Mouse (Mus musculus): ENCODE data around the gene Elf2. TPM values are rescaled to one million over a fixed set of nuclear protein-coding genes. Genes with fewer than 3 reads are reported as not detected.
"Not testable (repeated sequence)": the region's sequence is repeated elsewhere in the genome, so short reads cannot be mapped to it uniquely, and the experiment has no call there.

The Elf2 gene
- polyA plus RNA-seq, 1 experiment from 2014 or later: 50.3 TPM

DNA sequence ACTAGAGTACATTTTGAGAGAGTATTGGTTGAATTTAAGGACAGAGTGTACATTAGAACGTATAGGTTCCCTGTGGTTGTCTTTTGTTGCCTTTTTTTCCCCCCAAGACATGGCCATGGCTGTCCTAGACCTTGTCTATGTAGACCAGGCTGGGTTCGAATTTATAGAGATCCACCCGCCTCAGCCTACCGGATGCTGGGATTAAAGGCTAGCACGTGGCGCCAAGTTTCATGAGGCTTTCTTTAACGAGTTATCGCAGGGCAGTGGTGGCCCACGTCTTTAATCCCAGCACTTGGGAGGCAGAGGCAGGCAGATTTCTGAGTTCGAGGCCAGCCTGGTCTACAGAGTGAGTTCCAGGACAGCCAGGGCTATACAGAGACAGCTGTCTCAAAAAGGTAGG is 114.5 kb downstream of the Elf2 start:
- WGBS: 94% methylated on average over 10 of the region's 10 CpGs

DNA sequence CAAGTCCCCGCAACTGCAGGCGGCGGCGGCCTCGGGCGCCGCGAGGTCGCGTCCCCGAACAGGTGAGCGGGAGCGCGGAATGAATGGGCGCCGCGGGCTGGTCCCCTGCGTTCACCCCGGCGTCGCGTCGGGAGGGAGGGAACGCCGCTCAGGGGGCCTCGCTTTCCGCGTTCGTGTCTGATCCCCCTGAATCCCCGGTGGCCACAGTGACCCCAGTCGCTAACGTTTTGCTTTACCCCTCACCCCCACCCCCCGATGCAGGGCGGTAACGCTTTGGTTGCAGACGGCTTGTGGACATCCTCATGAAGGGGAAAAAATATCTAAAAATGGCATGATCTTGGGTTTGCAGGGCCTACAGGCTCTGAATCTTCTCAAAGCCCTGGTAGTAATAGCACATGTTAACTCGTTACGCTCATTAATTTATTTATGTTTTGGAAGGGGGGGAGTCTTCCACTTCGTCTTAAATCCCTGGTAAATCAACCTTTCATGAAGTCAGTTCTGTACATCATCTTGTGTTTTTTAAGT is 115.2 kb downstream of the Elf2 start:
- Histone ChIP-seq H3K9me3 (no peaks in the 10 kb centered on the region), H3K4me2 (replicated peaks) (peak overlapping the region; percentile 74), H3K9ac (replicated peaks) (peak overlapping the region; percentile 93), H3K27me3 (no peaks in the 10 kb centered on the region), H3K4me1 (replicated peaks) (peaks cover 30% of the 10 kb centered on the region), H3K36me3 (no peaks in the 10 kb centered on the region), H3K27ac (peak overlapping the region; percentile 96), H3K4me3 (replicated peaks) (peak overlapping the region; percentile 90)
- WGBS: 1% methylated on average over 39 of the region's 39 CpGs
- ATAC-seq: no peak

More for the DNA sequence above, 114.5 kb downstream of the Elf2 start:
- no peak for ATAC-seq
- Histone ChIP-seq H3K27ac (no peak overlapping the region), H3K27me3 (no peaks in the 10 kb centered on the region), H3K4me3 (replicated peaks) (peak overlapping the region; percentile 90), H3K4me1 (replicated peaks) (peaks cover 30% of the 10 kb centered on the region), H3K36me3 (no peaks in the 10 kb centered on the region), H3K4me2 (replicated peaks) (peak overlapping the region; percentile 74), H3K9ac (replicated peaks) (no peak overlapping the region; the same call in 1 of the 2 replicates), H3K9me3 (no peaks in the 10 kb centered on the region)

DNA sequence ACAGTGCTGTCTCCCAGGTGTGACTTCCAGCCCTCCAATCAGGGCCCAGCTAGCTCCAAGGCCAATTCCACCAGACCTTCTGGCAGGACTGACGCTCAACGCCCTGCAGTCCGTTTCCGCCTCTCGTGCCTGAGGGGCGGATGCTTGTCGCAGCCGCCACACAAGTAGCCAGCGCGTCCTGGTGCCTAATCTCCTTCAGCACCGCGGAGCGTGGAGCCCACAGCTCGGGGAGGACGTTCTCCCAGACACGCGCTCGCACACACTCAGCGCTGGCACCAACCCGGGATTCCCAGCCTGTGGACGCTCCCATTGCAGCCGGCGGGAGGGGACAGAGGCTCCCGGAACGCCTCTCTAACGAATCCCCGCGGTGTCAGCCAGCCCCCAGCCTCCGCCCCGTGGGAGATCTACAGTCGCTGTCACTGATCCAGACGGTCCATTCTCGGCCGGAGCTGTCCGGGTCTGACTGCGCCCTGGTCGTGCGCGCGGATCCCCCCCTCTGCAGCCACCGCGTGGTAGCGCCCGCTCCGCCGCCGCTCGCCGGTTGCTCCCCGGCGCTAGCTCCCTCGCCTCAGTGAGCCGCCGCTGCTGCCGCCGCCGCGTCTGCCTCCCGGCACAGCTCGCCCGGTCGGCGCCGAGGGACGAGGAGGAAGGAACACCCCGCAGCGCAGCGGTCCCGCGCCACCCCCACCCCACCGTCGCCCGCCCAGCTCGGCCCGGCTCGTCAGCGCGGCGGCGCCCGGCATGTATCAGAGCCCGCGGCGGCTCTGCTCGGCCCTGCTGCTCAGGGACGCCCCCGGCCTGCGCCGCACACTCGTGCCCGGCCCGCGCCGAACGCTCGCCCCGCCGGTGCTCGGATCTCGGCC is 115.9 kb downstream of the Elf2 start, which contains the start of gene Noct:
Noct (plus strand) TSS at position 85 of the 863 bp plus-strand sequence.
- H3K27me3 ChIP-seq: no peaks in the 10 kb centered on the region
- H3K27ac ChIP-seq: peak within 1 kb of the TSS; percentile 96
- H3K4me1 ChIP-seq (replicated peaks): peaks cover 30% of the 10 kb centered on the region
- no peaks in the 10 kb centered on the region for H3K9me3 ChIP-seq
- whole genome bisulfite sequencing: under 1% methylated on average over 95 of the region's 100 CpGs
- H3K4me2 ChIP-seq (replicated peaks): peak within 1 kb of the TSS; percentile 74
- H3K36me3 ChIP-seq: no peaks in the 10 kb centered on the region
- peak within 1 kb of the TSS; percentile 90 for H3K4me3 ChIP-seq (replicated peaks)
- H3K9ac ChIP-seq (replicated peaks): peak within 1 kb of the TSS; percentile 93
- peak; percentile 95 for ATAC-seq

DNA sequence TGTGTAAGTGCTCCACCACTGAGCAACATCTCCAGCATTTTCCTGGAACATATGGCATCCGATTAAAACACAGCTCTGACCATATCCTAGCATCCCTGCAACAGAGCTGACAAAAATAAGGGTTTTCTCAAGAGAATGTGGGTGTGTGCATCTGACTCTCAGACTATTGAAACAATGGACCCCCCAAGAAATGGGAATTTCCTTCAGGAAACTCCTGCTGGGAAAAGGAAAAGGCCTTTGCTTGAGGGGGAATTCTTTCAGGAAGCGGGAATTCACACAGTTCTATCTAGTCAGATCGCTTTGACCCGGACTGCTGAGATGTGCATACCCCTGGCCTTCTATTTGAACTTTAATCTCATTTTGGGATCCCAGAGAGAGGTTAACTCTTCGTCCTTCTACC is 116.9 kb downstream of the Elf2 start:
- Histone ChIP-seq H3K4me1 (replicated peaks) (peaks cover 28% of the 10 kb centered on the region), H3K27me3 (no peaks in the 10 kb centered on the region), H3K9ac (replicated peaks) (peak overlapping the region; percentile 93; the same call in 1 of the 2 replicates), H3K36me3 (no peaks in the 10 kb centered on the region), H3K4me2 (replicated peaks) (peak overlapping the region; percentile 74), H3K27ac (peak overlapping the region; percentile 96), H3K4me3 (replicated peaks) (peak overlapping the region; percentile 90), H3K9me3 (no peaks in the 10 kb centered on the region)
- ATAC-seq: no peak
- 17% methylated on average over 5 of the region's 5 CpGs for WGBS

DNA sequence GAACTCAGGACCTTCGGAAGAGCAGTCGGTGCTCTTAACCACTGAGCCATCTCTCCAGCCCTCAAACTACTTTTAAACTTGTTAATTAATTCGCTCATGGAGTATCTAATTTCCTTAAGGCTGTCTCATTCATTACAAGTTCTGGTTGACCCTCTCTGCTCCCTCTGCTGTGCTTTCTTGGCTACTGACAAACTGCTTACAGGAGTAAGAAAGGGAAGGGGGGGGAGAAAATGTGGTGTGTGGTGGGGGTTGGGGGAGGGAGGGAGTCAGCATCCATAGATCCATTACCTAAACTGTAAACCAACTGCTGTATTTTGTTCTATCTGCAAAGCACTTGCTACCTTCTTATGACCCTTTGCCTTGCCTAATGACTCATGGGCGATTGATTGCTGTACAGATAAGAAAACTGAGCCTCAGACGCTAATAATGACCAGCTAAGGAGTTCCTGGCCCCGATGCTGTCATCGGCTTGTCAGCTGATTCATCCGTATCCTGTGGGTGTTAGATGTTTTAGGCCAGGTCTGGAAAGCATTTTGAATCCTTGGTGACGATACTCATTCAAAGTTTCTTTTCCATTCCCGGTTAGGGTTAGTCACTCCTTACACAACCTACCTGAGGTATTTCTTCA is 117.5 kb downstream of the Elf2 start:
- Histone ChIP-seq H3K4me2 (replicated peaks) (no peak overlapping the region), H3K9me3 (no peaks in the 10 kb centered on the region), H3K9ac (replicated peaks) (no peak overlapping the region), H3K27ac (no peak overlapping the region), H3K36me3 (no peaks in the 10 kb centered on the region), H3K4me3 (replicated peaks) (no peak overlapping the region), H3K4me1 (replicated peaks) (peaks cover 28% of the 10 kb centered on the region), H3K27me3 (no peaks in the 10 kb centered on the region)
- no peak for ATAC-seq
- 68% methylated on average over 10 of the region's 10 CpGs for WGBS

DNA sequence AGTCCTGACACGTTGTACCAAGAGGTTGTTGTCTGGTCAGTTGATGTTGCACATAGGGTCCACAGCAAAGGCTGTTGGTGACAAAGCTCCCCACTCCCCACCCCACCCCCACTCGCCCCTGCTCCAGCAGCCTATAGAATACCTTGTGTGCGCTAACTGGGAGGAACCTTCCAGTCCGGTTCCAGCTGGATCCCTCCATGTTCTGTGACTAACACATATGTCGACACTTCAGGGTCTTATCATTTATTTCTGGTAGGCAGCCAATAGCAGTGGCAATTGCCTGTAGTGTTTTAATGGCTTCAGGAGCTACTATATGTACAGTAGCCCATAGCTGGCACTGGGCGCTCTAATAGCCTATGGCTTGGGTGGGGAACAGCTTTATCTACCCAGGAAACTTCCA is 118.2 kb downstream of the Elf2 start:
- Histone ChIP-seq H3K9me3 (no peaks in the 10 kb centered on the region), H3K9ac (replicated peaks) (no peak overlapping the region), H3K4me3 (replicated peaks) (no peak overlapping the region), H3K27ac (no peak overlapping the region), H3K27me3 (no peaks in the 10 kb centered on the region), H3K36me3 (no peaks in the 10 kb centered on the region), H3K4me2 (replicated peaks) (no peak overlapping the region), H3K4me1 (replicated peaks) (peaks cover 27% of the 10 kb centered on the region)
- WGBS: 87% methylated on average over 6 of the region's 6 CpGs
- ATAC-seq: no peak

DNA sequence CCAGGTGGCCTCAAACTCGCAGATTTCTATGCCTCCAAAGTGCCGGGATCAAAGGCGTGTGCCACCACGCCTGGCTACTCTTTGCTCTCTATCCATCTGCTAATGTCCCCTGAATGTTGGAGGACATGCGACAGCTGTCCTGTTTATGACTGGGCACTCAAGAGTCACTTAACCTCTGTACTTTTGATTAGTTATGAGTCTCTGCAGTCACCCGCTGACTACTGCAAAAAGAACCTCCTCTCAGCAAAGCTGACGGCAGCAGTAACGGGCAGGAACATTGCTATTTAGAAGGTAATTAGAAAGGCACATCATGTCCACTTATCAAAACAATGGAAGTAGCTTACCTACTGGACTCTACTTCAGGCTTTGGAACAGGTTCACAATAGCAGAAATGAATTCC is 118.6 kb downstream of the Elf2 start:
- Histone ChIP-seq H3K4me3 (replicated peaks) (no peak overlapping the region), H3K9me3 (no peaks in the 10 kb centered on the region), H3K4me2 (replicated peaks) (no peak overlapping the region), H3K9ac (replicated peaks) (no peak overlapping the region), H3K27ac (no peak overlapping the region), H3K36me3 (no peaks in the 10 kb centered on the region), H3K27me3 (no peaks in the 10 kb centered on the region), H3K4me1 (replicated peaks) (peaks cover 23% of the 10 kb centered on the region)
- WGBS: 80% methylated on average over 8 of the region's 8 CpGs
- ATAC-seq: no peak

DNA sequence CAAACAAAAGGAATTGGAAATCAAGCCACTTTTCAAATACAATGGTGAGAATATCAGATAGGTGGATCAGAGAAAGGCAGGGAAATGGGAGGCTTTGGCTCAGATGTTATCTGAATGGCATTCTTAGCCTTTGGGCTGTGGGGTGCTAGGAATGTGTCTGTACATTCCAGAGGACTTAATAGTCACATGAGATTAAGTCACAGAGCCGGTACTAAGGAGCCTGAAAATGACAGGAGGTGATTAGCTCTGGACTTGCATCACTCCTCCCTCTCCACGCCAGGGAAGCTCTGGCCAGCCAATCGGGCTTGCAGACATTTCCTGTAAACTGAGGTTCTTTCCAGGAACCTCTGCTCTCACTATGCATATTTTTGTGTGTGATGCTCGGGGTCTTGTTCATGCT is 119.6 kb downstream of the Elf2 start:
- no peak overlapping the region for H3K4me2 ChIP-seq (replicated peaks)
- no peak overlapping the region for H3K9ac ChIP-seq (replicated peaks)
- WGBS: 48% methylated on average over 4 of the region's 4 CpGs
- no peak overlapping the region for H3K27ac ChIP-seq
- H3K9me3 ChIP-seq: no peaks in the 10 kb centered on the region
- peaks cover 15% of the 10 kb centered on the region for H3K4me1 ChIP-seq (replicated peaks)
- no peak for ATAC-seq
- no peaks in the 10 kb centered on the region for H3K36me3 ChIP-seq
- H3K4me3 ChIP-seq (replicated peaks): no peak overlapping the region
- no peaks in the 10 kb centered on the region for H3K27me3 ChIP-seq

DNA sequence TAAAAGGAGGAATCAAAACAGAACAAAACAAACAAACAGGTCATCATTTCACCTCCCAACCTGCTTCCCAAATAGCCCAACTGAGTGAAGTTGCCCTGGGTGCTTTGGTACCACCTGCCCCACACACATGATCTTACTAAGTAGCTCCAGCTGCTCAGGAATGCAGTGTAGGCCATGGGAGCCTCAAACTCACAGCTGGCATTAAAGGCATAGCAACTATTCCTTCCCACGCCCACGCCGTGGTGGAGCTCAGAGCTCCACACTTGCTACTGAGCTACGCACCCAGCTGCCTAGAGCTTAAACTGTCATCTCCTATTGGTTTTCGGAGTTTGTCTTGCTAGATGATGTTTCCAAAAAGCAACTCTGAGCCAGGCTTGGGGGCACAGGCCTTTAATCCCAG is 121.2 kb downstream of the Elf2 start:
- no peak overlapping the region for H3K27ac ChIP-seq
- WGBS: 92% methylated on average over 5 of the region's 5 CpGs
- peaks cover 10% of the 10 kb centered on the region for H3K4me1 ChIP-seq (replicated peaks)
- no peak overlapping the region for H3K4me3 ChIP-seq (replicated peaks)
- H3K9ac ChIP-seq (replicated peaks): no peak overlapping the region
- H3K4me2 ChIP-seq (replicated peaks): no peak overlapping the region
- H3K36me3 ChIP-seq: no peaks in the 10 kb centered on the region
- H3K9me3 ChIP-seq: no peaks in the 10 kb centered on the region
- H3K27me3 ChIP-seq: no peaks in the 10 kb centered on the region
- ATAC-seq: no peak

DNA sequence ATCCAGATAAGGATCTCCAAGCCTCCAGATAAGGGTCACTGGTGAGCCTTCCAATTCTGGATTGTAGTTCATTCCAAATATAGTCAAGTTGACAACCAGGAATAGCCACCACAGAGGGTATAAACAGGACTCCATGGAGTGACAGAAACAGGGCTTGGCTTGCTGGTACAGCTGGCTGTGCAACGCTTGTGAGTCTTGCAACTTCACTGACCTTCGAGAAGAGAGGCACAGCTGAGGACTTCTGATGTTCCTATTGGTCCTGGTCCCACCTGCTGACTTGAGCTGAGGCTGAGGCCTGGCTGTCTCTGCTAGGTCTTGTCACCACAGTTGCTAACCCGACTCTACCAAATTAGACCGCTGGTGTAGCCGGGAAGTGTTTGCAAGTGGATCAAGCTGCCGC is 122.1 kb downstream of the Elf2 start:
- H3K4me3 ChIP-seq (replicated peaks); H3K4me1 ChIP-seq (replicated peaks); H3K27me3 ChIP-seq; H3K4me2 ChIP-seq (replicated peaks); H3K9me3 ChIP-seq; ATAC-seq; H3K36me3 ChIP-seq; H3K27ac ChIP-seq; H3K9ac ChIP-seq (replicated peaks): not testable (repeated sequence)
- WGBS: 89% methylated on average over 6 of the region's 6 CpGs

DNA sequence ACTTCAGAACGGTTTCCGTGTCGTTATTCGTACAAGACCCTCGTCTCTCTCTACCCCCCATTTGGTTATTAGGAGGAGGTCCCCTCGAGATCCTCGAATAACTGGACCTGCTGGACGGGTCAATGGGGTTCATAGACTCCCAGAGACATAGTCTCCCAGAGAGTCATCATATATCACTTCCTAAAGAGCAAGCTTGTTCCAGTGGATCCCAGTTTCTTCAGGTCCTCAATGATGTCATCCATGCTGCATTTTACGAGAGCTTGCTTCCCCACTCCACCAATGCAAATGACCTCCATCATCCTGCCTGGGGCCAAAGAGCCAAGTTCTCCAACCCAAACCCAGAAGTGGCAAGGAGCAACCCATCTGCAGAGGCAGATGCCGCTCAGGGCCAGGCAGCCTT is 124.1 kb downstream of the Elf2 start:
- not testable (repeated sequence) for H3K27ac ChIP-seq; ATAC-seq; H3K9ac ChIP-seq (replicated peaks); H3K4me3 ChIP-seq (replicated peaks); H3K4me2 ChIP-seq (replicated peaks); H3K36me3 ChIP-seq; H3K4me1 ChIP-seq (replicated peaks); H3K27me3 ChIP-seq; H3K9me3 ChIP-seq
- 91% methylated on average over 7 of the region's 10 CpGs for WGBS

DNA sequence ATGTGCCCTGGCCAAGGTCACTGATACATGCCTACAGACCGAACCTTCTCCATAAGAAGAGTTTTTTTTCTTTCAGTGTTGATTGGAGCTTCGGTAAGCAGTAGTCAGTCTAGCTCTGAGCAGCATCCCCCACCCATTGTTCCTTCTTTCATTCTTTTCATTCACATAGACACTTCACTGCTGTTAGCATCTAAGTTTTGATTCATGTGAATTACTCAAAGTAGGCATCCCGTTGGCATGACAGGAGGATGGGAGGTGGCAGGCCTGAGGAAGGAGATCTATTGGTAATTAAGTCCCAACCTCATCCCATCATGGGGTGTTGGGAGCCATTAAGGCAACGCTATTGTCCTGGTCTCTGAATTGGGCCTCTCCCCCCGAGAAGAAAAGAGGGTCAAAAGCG is 124.8 kb downstream of the Elf2 start:
- no peaks in the 10 kb centered on the region for H3K4me1 ChIP-seq (replicated peaks)
- H3K27me3 ChIP-seq: no peaks in the 10 kb centered on the region
- H3K4me3 ChIP-seq (replicated peaks): no peak overlapping the region
- 88% methylated on average over 6 of the region's 6 CpGs for WGBS
- no peaks in the 10 kb centered on the region for H3K36me3 ChIP-seq
- peaks cover under 1% of the 10 kb centered on the region; the same call in 1 of the 2 replicates for H3K9me3 ChIP-seq
- H3K27ac ChIP-seq: no peak overlapping the region
- no peak overlapping the region for H3K9ac ChIP-seq (replicated peaks)
- H3K4me2 ChIP-seq (replicated peaks): no peak overlapping the region
- no peak for ATAC-seq

Measured in midbrain, embryonic 13.5 days (tissue).